Mouse (Mus musculus) liver, embryonic 14.5 days (tissue): ENCODE results near the gene 4930562C15Rik. TPM values are rescaled to one million over a fixed set of nuclear protein-coding genes. Genes with fewer than 3 reads are reported as not detected.

Source experiments
- ATAC-seq: fragments of 200-750 bp; cut with Nextera tagmentation; 2 replicates; pipeline ENCODE4 v1.8.0; 2017; ENCODE audit warnings: moderate number of reproducible peaks, mild to moderate bottlenecking, moderate library complexity; ENCODE audit not compliant: insufficient read depth
- DNase-seq, 3 experiments: peaks; one replicate each; pipeline ENCODE4 v3.0.0-alpha.2; 2012 to 2013; ENCODE audit warnings: low read depth in 3 of 3, low spot score in 3 of 3
- H3K27ac ChIP-seq: fragments of 300-500 bp; sonication (generic); 2 replicates; pipeline ENCODE4 v1.5.1; 2014; ENCODE audit warnings: moderate library complexity, mild to moderate bottlenecking, control low read depth, inconsistent platforms
- H3K27me3 ChIP-seq: fragments of 300-500 bp; sonication (generic); 2 replicates; pipeline ENCODE4 v1.6.1; 2014; ENCODE audit warnings: mild to moderate bottlenecking, low read length, moderate library complexity; ENCODE audit not compliant: control insufficient read depth, insufficient read depth
- H3K36me3 ChIP-seq: fragments of 300-500 bp; sonication (generic); replicated peaks from 2 replicates; pipeline ENCODE4 v1.6.1; 2014; ENCODE audit warnings: low read depth; ENCODE audit not compliant: control insufficient read depth, insufficient read depth
- H3K4me1 ChIP-seq, 2 experiments: fragments of 200-500 bp in 1 of 2; fragments of 300-500 bp in 1 of 2; sonication (generic) in 1 of 2; replicated peaks; 2 replicates each; pipeline ENCODE4 v1.6.1; 2012 to 2014; ENCODE audit warnings: antibody characterized with exemption in 1 of 2, inconsistent platforms in 1 of 2, low read length in 1 of 2; ENCODE audit not compliant: control insufficient read depth in 2 of 2, insufficient read depth in 2 of 2
- H3K4me2 ChIP-seq: fragments of 300-500 bp; sonication (generic); 2 replicates; pipeline ENCODE4 v1.6.1; 2014; ENCODE audit warnings: low read depth, mild to moderate bottlenecking, control low read depth, moderate library complexity
- H3K4me3 ChIP-seq, 2 experiments: fragments of 200-500 bp in 1 of 2; fragments of 300-500 bp in 1 of 2; sonication (generic) in 1 of 2; 2 replicates each; pipeline ENCODE4 v1.5.1; 2012 to 2014; ENCODE audit warnings: low read depth in 2 of 2, low read length in 2 of 2, mild to moderate bottlenecking in 2 of 2, control low read depth in 1 of 2, inconsistent platforms in 1 of 2, moderate library complexity in 1 of 2; ENCODE audit not compliant: insufficient read depth in 1 of 2
- H3K9ac ChIP-seq: fragments of 300-500 bp; sonication (generic); replicated peaks from 2 replicates; pipeline ENCODE4 v1.6.1; 2014; ENCODE audit warnings: mild to moderate bottlenecking, control low read depth, moderate library complexity
- H3K9me3 ChIP-seq: fragments of 300-500 bp; sonication (generic); 2 replicates; pipeline ENCODE4 v1.6.1; 2016; ENCODE audit warnings: low read length, mixed read lengths; ENCODE audit not compliant: control insufficient read depth
- CTCF ChIP-seq: IDR thresholded peaks from 2 replicates; pipeline ENCODE4 v1.5.1; 2016; ENCODE audit warnings: antibody characterized with exemption, low read depth, control low read depth
- EP300 ChIP-seq: IDR thresholded peaks from 2 replicates; pipeline ENCODE4 v1.6.1; 2016; ENCODE audit warnings: antibody characterized with exemption, low read depth
- WGBS: fragments of 180-500 bp; shearing (Covaris S2); extraction: QIAGEN DNeasy Blood & Tissue Kit; methylation state at CpG from one replicate; pipeline ENCODE4 v1.1.7; 2014; ENCODE audit not compliant: insufficient replicate concordance; 5-methylcytosine and 5-hydroxymethylcytosine counted together
- polyA plus RNA-seq, 2 experiments: library from polyadenylated mRNA; depleted of rRNA in 1 of 2; stranded (reverse) in 1 of 2; unstranded in 1 of 2; fragments of >200 nt; fragmentation: Nextera tagmentation in 1 of 2; extraction: Ambion mirVana in 1 of 2; gene quantifications; 2 replicates each; pipeline versions ENCODE4 v1.2.1 to v1.2.3; 2012 to 2014

The 4930562C15Rik gene
- polyA plus RNA-seq, 2 experiments, result not detected

- no peak overlapping the region for H3K4me2 ChIP-seq
- H3K27me3 ChIP-seq, result no peaks in the 10 kb centered on the region
- H3K9me3 ChIP-seq, result no peaks in the 10 kb centered on the region
- no peak overlapping the region for H3K9ac ChIP-seq
- peak in 2 of 3 experiments; percentile 42 to 45 for DNase-seq
- no peak overlapping the region for H3K27ac ChIP-seq
- H3K4me1 ChIP-seq, result peaks cover 0 to 6% of the 10 kb centered on the region in 2 experiments; a peak in 1 of 4 replicates
- no peaks in the 10 kb centered on the region; the same call in 1 of the 2 replicates for H3K36me3 ChIP-seq
- ATAC-seq, result peak; percentile 46; the same call in 1 of the 2 replicates
- peak; percentile 96 for TF ChIP-seq CTCF
- TF ChIP-seq EP300, result no peak
- 31% methylated on average over 12 of the region's 12 CpGs for WGBS
- H3K4me3 ChIP-seq, result no peak overlapping the region
These were observed 78.8 kb downstream of the 4930562C15Rik start for GRCm38 (mm10) chr16:4913783-4914735.

GRCm38 (mm10) chr16:4915931-4916330 is 80.7 kb downstream of the 4930562C15Rik start:
- H3K27ac ChIP-seq, result no peak overlapping the region
- no peak overlapping the region for H3K9ac ChIP-seq
- no peaks in the 10 kb centered on the region for H3K27me3 ChIP-seq
- 46% methylated on average over 3 of the region's 3 CpGs for WGBS
- no peaks in the 10 kb centered on the region; the same call in 1 of the 2 replicates for H3K36me3 ChIP-seq
- DNase-seq (no peak), ATAC-seq (no peak)
- H3K4me3 ChIP-seq, result no peak overlapping the region
- H3K9me3 ChIP-seq, result no peaks in the 10 kb centered on the region
- no peak for TF ChIP-seq CTCF
- no peak for TF ChIP-seq EP300
- H3K4me1 ChIP-seq, result peaks cover 0 to 8% of the 10 kb centered on the region in 2 experiments; a peak in 1 of 4 replicates
- no peak overlapping the region for H3K4me2 ChIP-seq

GRCm38 (mm10) chr16:4916608-4917007 is 81.4 kb downstream of the 4930562C15Rik start:
- no peaks in the 10 kb centered on the region; the same call in 1 of the 2 replicates for H3K36me3 ChIP-seq
- ATAC-seq (no peak), DNase-seq (no peak)
- H3K9me3 ChIP-seq, result no peaks in the 10 kb centered on the region
- no peak overlapping the region for H3K9ac ChIP-seq
- WGBS, result 64% methylated on average over 2 of the region's 2 CpGs
- H3K27me3 ChIP-seq, result no peaks in the 10 kb centered on the region
- H3K4me1 ChIP-seq, result peaks cover 0 to 8% of the 10 kb centered on the region in 2 experiments; a peak in 1 of 4 replicates
- H3K4me2 ChIP-seq, result no peak overlapping the region
- H3K27ac ChIP-seq, result no peak overlapping the region
- H3K4me3 ChIP-seq, result no peak overlapping the region
- TF ChIP-seq EP300 (no peak), CTCF (no peak)

Other genes with a start within 250 kb of the 4930562C15Rik start
- gene Glis2, start 240.7 kb upstream of the 4930562C15Rik start, polyA plus RNA-seq (2012; rRNA removed), result 2.8 and 3.4 TPM in 2 replicates
- 1.7 and 2.7 TPM in 2 replicates for gene Glis2, start 240.7 kb upstream of the 4930562C15Rik start, polyA plus RNA-seq (2014; fragmentation: Nextera tagmentation; extraction: Ambion mirVana)
- 24.1 and 41.3 TPM in 2 replicates for gene Pam16, start 210.4 kb upstream of the 4930562C15Rik start, polyA plus RNA-seq (2012; rRNA removed)
- gene Pam16, start 210.4 kb upstream of the 4930562C15Rik start, polyA plus RNA-seq (2014; fragmentation: Nextera tagmentation; extraction: Ambion mirVana), result 64.4 and 68.0 TPM in 2 replicates
- 2.5 and 2.9 TPM in 2 replicates for gene Vasn, start 195.5 kb upstream of the 4930562C15Rik start, polyA plus RNA-seq (2012; rRNA removed)
- 1.2 TPM in 2 replicates for gene Vasn, start 195.5 kb upstream of the 4930562C15Rik start, polyA plus RNA-seq (2014; fragmentation: Nextera tagmentation; extraction: Ambion mirVana)
- 13.6 and 18.8 TPM in 2 replicates for gene Dnaja3, start 195.4 kb upstream of the 4930562C15Rik start, polyA plus RNA-seq (2012; rRNA removed)
- 34.1 and 37.3 TPM in 2 replicates for gene Dnaja3, start 195.4 kb upstream of the 4930562C15Rik start, polyA plus RNA-seq (2014; fragmentation: Nextera tagmentation; extraction: Ambion mirVana)
- gene Coro7, start 155.6 kb upstream of the 4930562C15Rik start, polyA plus RNA-seq (2012; rRNA removed), result 9.7 and 10.4 TPM in 2 replicates
- 5.1 and 5.2 TPM in 2 replicates for gene Coro7, start 155.6 kb upstream of the 4930562C15Rik start, polyA plus RNA-seq (2014; fragmentation: Nextera tagmentation; extraction: Ambion mirVana)
- gene Nmral1, start 116.1 kb upstream of the 4930562C15Rik start, polyA plus RNA-seq (2012; rRNA removed), result 27.0 and 36.6 TPM in 2 replicates
- 45.2 and 48.2 TPM in 2 replicates for gene Nmral1, start 116.1 kb upstream of the 4930562C15Rik start, polyA plus RNA-seq (2014; fragmentation: Nextera tagmentation; extraction: Ambion mirVana)
- 13.9 and 20.8 TPM in 2 replicates for gene Hmox2, start 109.1 kb upstream of the 4930562C15Rik start, polyA plus RNA-seq (2012; rRNA removed)
- gene Hmox2, start 109.1 kb upstream of the 4930562C15Rik start, polyA plus RNA-seq (2014; fragmentation: Nextera tagmentation; extraction: Ambion mirVana), result 36.5 and 37.4 TPM in 2 replicates
- 10.0 and 11.9 TPM in 2 replicates for gene Cdip1, start 45.1 kb upstream of the 4930562C15Rik start, polyA plus RNA-seq (2012; rRNA removed)
- gene Cdip1, start 45.1 kb upstream of the 4930562C15Rik start, polyA plus RNA-seq (2014; fragmentation: Nextera tagmentation; extraction: Ambion mirVana), result 11.3 and 13.3 TPM in 2 replicates
- gene Ubald1, start 44.9 kb downstream of the 4930562C15Rik start, polyA plus RNA-seq (2012; rRNA removed), result 5.4 and 6.7 TPM in 2 replicates
- 9.0 and 9.5 TPM in 2 replicates for gene Ubald1, start 44.9 kb downstream of the 4930562C15Rik start, polyA plus RNA-seq (2014; fragmentation: Nextera tagmentation; extraction: Ambion mirVana)
- gene Mgrn1, start 50.8 kb downstream of the 4930562C15Rik start, polyA plus RNA-seq (2012; rRNA removed), result 15.7 and 16.3 TPM in 2 replicates
- 17.6 and 18.0 TPM in 2 replicates for gene Mgrn1, start 50.8 kb downstream of the 4930562C15Rik start, polyA plus RNA-seq (2014; fragmentation: Nextera tagmentation; extraction: Ambion mirVana)
- gene Nudt16l1, start 103.3 kb downstream of the 4930562C15Rik start, polyA plus RNA-seq (2012; rRNA removed), result 28.8 and 33.0 TPM in 2 replicates
- gene Nudt16l1, start 103.3 kb downstream of the 4930562C15Rik start, polyA plus RNA-seq (2014; fragmentation: Nextera tagmentation; extraction: Ambion mirVana), result 51.8 and 52.1 TPM in 2 replicates
- gene Anks3, start 128.8 kb downstream of the 4930562C15Rik start, polyA plus RNA-seq (2012; rRNA removed), result 12.8 and 16.2 TPM in 2 replicates
- 9.9 and 10.2 TPM in 2 replicates for gene Anks3, start 128.8 kb downstream of the 4930562C15Rik start, polyA plus RNA-seq (2014; fragmentation: Nextera tagmentation; extraction: Ambion mirVana)
- 0.02 TPM in 1 of 2 replicates, not detected in the other for gene Sept12, start 162.4 kb downstream of the 4930562C15Rik start, polyA plus RNA-seq (2012; rRNA removed)
- gene Sept12, start 162.4 kb downstream of the 4930562C15Rik start, polyA plus RNA-seq (2014; fragmentation: Nextera tagmentation; extraction: Ambion mirVana), result not detected in 2 replicates
- gene Smim22, start 171.9 kb downstream of the 4930562C15Rik start, polyA plus RNA-seq (2012; rRNA removed), result 9.1 and 9.7 TPM in 2 replicates
- 4.5 and 7.8 TPM in 2 replicates for gene Smim22, start 171.9 kb downstream of the 4930562C15Rik start, polyA plus RNA-seq (2014; fragmentation: Nextera tagmentation; extraction: Ambion mirVana)
- gene Rogdi, start 178.1 kb downstream of the 4930562C15Rik start, polyA plus RNA-seq (2012; rRNA removed), result 35.8 and 45.7 TPM in 2 replicates
- 39.3 and 42.0 TPM in 2 replicates for gene Rogdi, start 178.1 kb downstream of the 4930562C15Rik start, polyA plus RNA-seq (2014; fragmentation: Nextera tagmentation; extraction: Ambion mirVana)
- gene Glyr1, start 214.4 kb downstream of the 4930562C15Rik start, polyA plus RNA-seq (2012; rRNA removed), result 23.9 and 26.4 TPM in 2 replicates
- gene Glyr1, start 214.4 kb downstream of the 4930562C15Rik start, polyA plus RNA-seq (2014; fragmentation: Nextera tagmentation; extraction: Ambion mirVana), result 21.7 and 26.3 TPM in 2 replicates
- gene Ubn1, start 214.6 kb downstream of the 4930562C15Rik start, polyA plus RNA-seq (2012; rRNA removed), result 10.6 and 11.5 TPM in 2 replicates
- 8.9 and 10.3 TPM in 2 replicates for gene Ubn1, start 214.6 kb downstream of the 4930562C15Rik start, polyA plus RNA-seq (2014; fragmentation: Nextera tagmentation; extraction: Ambion mirVana)